Mouse (Mus musculus) heart, adult 8-10 months (tissue): ENCODE data around the gene Cldn14. TPM values are rescaled to one million over a fixed set of nuclear protein-coding genes. Genes with fewer than 3 reads are reported as not detected.

Experiments
- total RNA-seq, 4 experiments: library from RNA; stranded (reverse); gene quantifications; 2 replicates each; pipeline ENCODE4 v1.2.4; 2022

The Cldn14 gene
- total RNA-seq, 4 experiments from 2014 or later = not detected

Other genes starting within 250 kb of the Cldn14 start
- 10 to 100 TPM; 12.7 to 25.2 (median 15.9) TPM for gene Morc3, start 176.7 kb downstream of the Cldn14 start, total RNA-seq
- gene Chaf1b, start 124.9 kb downstream of the Cldn14 start, total RNA-seq = 1 to 10 TPM in 1 of 4 experiments, under 1 TPM in 3; 0.60 to 1.5 (median 0.75) TPM
- gene Sim2, start 76.1 kb upstream of the Cldn14 start, total RNA-seq = under 1 TPM in 1 of 4 experiments, not detected in 3; 0.06 TPM